Mouse (Mus musculus): ENCODE measurements around the gene Zeb2. TPM values are rescaled to one million over a fixed set of nuclear protein-coding genes. Genes with fewer than 3 reads are reported as not detected.

The Zeb2 gene
- polyA plus RNA-seq, 1 experiment from 2014 or later: 38.0 TPM

DNA sequence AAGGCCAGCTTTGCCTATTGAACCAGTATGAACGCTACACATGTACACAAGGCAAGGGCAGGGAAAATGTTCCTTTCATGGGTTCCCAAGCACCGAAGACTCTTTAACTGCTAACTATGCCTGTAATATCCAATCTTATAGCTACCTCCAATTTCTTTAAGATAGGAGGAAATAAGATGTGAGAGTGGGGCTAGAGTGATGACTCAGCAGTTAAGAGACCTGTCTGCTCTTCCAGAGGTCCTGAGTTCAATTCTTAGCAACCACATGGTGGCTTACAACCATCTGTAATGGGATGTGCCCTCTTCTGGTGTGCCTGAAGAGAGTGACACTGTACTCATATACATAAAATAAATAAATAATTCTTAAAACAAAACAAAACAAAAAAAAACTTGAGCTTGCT is 172.5 kb downstream of the Zeb2 start:
- 94% methylated on average over 2 of the region's 2 CpGs for WGBS
- ATAC-seq (ENCODE audit: low FRiP score, low read depth): no peak
- no peaks in the 10 kb centered on the region for H3K9me3 ChIP-seq
- H3K36me3 ChIP-seq: no peaks in the 10 kb centered on the region
- no peak overlapping the region for H3K4me3 ChIP-seq
- H3K27ac ChIP-seq (replicated peaks): no peak overlapping the region
- H3K27me3 ChIP-seq: no peaks in the 10 kb centered on the region
- H3K9ac ChIP-seq: no peak overlapping the region
- no peak overlapping the region for H3K4me2 ChIP-seq
- no peaks in the 10 kb centered on the region for H3K4me1 ChIP-seq (replicated peaks)

Small RNAs within 50 kb of the gene (microRNA-seq; reads per million reads assigned to microRNA genes)
- gene Mir5129: 0.65 reads per million

Other genes with a start within 250 kb of the Zeb2 start
- 19.2 and 21.0 TPM in 2 replicates for gene Gtdc1, start 189.7 kb downstream of the Zeb2 start, polyA plus RNA-seq (2015; fragmentation: Nextera tagmentation; extraction: Ambion mirVana)

All from hindbrain, embryonic 15.5 days (tissue).